Mouse (Mus musculus): ENCODE measurements around the gene Cirbp.
A peak's percentile ranks its signal among the peaks of the same experiment; 100 is the strongest.
"Not testable (repeated sequence)": the region's sequence is repeated elsewhere in the genome, so short reads cannot be mapped to it uniquely, and the experiment has no call there.

The Cirbp gene

GRCm38 (mm10) chr10:80162716-80163299 lies 3.0 kb upstream of the Cirbp start:
- no peak for DNase-seq (ENCODE audit: low read depth, low spot score)

- DNase-seq (ENCODE audit: low read depth, low spot score): no peak
Observed at GRCm38 (mm10) chr10:80163721-80164120, 2.1 kb upstream of the Cirbp start.

GRCm38 (mm10) chr10:80164161-80164997 lies 1.4 kb upstream of the Cirbp start:
- DNase-seq (ENCODE audit: low read depth, low spot score): no peak

- DNase-seq (ENCODE audit: low read depth, low spot score): no peak
Observed at GRCm38 (mm10) chr10:80164998-80165344, 814 bp upstream of the Cirbp start.

GRCm38 (mm10) chr10:80166136-80166535 lies 351 bp downstream of the Cirbp start:
- DNase-seq (ENCODE audit: low read depth, low spot score): not testable (repeated sequence)

- DNase-seq (ENCODE audit: low read depth, low spot score): peak; percentile 96
Observed at GRCm38 (mm10) chr10:80167460-80168037, 1.8 kb downstream of the Cirbp start.

- DNase-seq (ENCODE audit: low read depth, low spot score): peak; percentile 92
Observed at GRCm38 (mm10) chr10:80168038-80168661, 2.4 kb downstream of the Cirbp start.

- DNase-seq (ENCODE audit: low read depth, low spot score): no peak
Observed at GRCm38 (mm10) chr10:80169070-80169469, 3.3 kb downstream of the Cirbp start.

- DNase-seq (ENCODE audit: low read depth, low spot score): no peak
Observed at GRCm38 (mm10) chr10:80169651-80170050, 3.9 kb downstream of the Cirbp start.

- DNase-seq (ENCODE audit: low read depth, low spot score): no peak
Observed at GRCm38 (mm10) chr10:80170052-80170451, 4.3 kb downstream of the Cirbp start.

GRCm38 (mm10) chr10:80170601-80171021 lies 4.8 kb downstream of the Cirbp start:
- DNase-seq (ENCODE audit: low read depth, low spot score): no peak

- no peak for DNase-seq (ENCODE audit: low read depth, low spot score)
Observed at GRCm38 (mm10) chr10:80171252-80171651, 5.5 kb downstream of the Cirbp start.

GRCm38 (mm10) chr10:80171760-80172526 lies 6.2 kb downstream of the Cirbp start:
- no peak for DNase-seq (ENCODE audit: low read depth, low spot score)

- no peak for DNase-seq (ENCODE audit: low read depth, low spot score)
Observed at GRCm38 (mm10) chr10:80172527-80173292, 6.9 kb downstream of the Cirbp start, which contains the start of gene 1600002K03Rik. Gene 1600002K03Rik, plus strand, starts transcription at chr10:80172944.

GRCm38 (mm10) chr10:80173358-80173757 lies 7.6 kb downstream of the Cirbp start:
- DNase-seq (ENCODE audit: low read depth, low spot score): no peak

- no peak for DNase-seq (ENCODE audit: low read depth, low spot score)
Observed at GRCm38 (mm10) chr10:80173955-80174640, 8.3 kb downstream of the Cirbp start.

- DNase-seq (ENCODE audit: low read depth, low spot score): no peak
Observed at GRCm38 (mm10) chr10:80174705-80175104, 8.9 kb downstream of the Cirbp start.

- no peak for DNase-seq (ENCODE audit: low read depth, low spot score)
Observed at GRCm38 (mm10) chr10:80175536-80176269, 9.9 kb downstream of the Cirbp start.

- DNase-seq (ENCODE audit: low read depth, low spot score): no peak
Observed at GRCm38 (mm10) chr10:80176270-80176834, 10.6 kb downstream of the Cirbp start.

Measured in WW6 (cell line).